Mouse (Mus musculus): ENCODE data around the gene Smarcd3.

Gene Smarcd3

DNA sequence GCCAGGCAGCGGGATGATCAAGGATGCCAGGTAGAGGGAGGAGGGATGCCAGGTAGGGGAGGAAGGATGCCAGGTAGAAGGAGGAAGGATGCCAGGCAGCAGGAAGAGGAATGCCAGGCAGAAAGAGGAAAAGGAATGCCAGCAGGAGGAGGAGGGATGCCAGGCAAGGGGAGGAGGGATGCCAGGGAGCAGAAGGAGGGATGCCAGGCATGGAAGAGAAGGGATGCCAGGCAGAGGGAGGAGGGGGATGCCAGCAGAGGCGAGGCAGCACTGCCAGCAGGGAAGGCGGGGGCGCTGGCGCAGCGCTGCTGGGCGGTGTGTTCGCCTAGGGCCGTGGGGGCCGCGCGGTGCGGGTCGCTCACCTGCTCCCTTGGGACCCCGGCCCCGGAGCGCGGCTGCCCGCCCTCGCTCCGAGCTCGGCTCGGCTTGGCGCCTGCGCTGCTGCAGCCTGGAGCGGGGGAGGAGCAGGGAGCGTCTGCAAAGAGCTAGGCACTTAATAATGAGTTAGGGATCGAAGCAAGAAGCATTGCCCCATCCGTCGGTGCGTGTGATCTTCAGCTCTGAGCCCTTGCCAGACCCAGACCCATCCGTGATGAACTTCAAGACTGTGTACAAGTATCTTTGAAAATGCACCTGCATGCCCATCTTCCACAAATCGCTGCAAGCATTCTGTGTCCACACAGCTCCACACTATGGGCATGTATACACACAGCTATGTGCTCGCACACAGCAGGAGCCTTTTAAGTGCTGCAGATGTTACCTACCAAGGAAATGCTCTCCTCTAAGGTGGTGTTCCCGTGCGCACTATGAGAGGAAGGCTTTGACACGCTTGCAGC lies at the start of gene Smarcd3:
TSS of gene Smarcd3 (minus strand) at position 426 of the 836 bp plus-strand sequence.
- DNase-seq (ENCODE audit: low read depth): no peak

GRCm38 (mm10) chr5:24661457-24661856 lies 37.2 kb upstream of the Smarcd3 start:
- DNase-seq (ENCODE audit: low read depth): no peak

GRCm38 (mm10) chr5:24659708-24660423 lies 35.7 kb upstream of the Smarcd3 start:
- DNase-seq (ENCODE audit: low read depth): no peak

- DNase-seq (ENCODE audit: low read depth): no peak
Measured at GRCm38 (mm10) chr5:24657113-24657512, 32.9 kb upstream of the Smarcd3 start.

GRCm38 (mm10) chr5:24654491-24654890 lies 30.3 kb upstream of the Smarcd3 start:
- no peak for DNase-seq (ENCODE audit: low read depth)

DNA sequence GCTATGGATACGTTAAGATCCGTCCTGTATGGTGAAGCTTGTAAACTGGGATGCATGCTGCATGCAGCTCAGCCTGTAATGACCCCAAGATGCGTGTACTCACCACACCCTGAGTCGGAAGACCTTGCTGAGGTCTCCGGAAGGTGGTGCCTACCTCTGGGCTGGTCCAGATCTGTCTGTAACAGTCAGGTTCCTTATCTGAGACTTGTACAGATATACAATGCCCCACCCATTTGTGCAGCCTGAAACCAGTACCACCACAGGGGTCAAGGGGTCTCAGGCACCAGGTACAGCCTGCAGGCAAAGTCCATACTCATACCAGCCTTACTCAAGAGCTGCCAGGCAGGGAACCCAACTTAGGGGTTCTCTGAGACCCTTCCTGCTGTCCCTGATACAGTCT lies 28.6 kb upstream of the Smarcd3 start:
- DNase-seq (ENCODE audit: low read depth): no peak

- DNase-seq (ENCODE audit: low read depth): peak; percentile 75
Measured at GRCm38 (mm10) chr5:24651768-24652752, 27.8 kb upstream of the Smarcd3 start.

GRCm38 (mm10) chr5:24651356-24651755 lies 27.1 kb upstream of the Smarcd3 start:
- DNase-seq (ENCODE audit: low read depth): no peak

- no peak for DNase-seq (ENCODE audit: low read depth)
Measured at GRCm38 (mm10) chr5:24649701-24650100, 25.5 kb upstream of the Smarcd3 start.

DNA sequence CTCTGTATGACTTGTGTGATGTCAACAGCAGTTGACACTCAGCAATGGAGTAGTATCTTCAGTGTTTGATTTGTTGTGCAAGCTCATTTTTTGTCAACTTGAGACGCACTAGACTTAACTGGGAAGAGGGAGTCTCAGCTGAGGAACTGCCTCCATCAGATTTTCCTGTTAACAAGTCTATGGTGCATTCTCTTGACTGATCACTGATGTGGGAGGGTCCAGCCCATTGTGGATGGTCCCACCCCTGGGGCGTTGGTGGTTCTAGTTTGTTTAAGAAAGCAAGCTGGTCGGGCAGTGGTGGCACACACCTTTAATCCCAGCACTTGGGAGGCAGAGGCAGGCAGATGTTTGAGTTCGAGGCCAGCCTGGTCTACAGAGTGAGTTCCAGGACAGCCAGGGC lies 25.0 kb upstream of the Smarcd3 start:
- no peak for DNase-seq (ENCODE audit: low read depth)

GRCm38 (mm10) chr5:24645454-24645853 lies 21.2 kb upstream of the Smarcd3 start:
- DNase-seq (ENCODE audit: low read depth): no peak

DNA sequence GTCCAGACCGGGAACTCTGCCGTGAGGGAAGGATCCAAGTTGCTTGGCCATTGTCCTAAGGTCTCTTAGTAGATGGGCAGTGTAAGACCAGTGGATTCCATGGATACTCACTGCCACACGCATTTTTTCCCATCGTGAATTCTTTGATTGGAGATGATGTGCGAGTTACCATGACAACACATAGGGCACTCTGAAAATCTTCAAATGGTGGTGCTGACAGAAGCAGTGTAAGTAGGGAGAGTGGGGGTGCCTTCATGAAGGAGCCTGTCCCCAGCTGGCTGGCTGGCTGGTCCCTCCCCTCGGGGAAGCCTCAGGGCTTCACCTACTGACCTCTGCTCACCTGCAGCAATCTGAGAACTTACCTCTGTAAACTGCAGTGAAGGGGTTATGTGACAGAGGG lies 14.9 kb upstream of the Smarcd3 start:
- DNase-seq (ENCODE audit: low read depth): no peak

DNA sequence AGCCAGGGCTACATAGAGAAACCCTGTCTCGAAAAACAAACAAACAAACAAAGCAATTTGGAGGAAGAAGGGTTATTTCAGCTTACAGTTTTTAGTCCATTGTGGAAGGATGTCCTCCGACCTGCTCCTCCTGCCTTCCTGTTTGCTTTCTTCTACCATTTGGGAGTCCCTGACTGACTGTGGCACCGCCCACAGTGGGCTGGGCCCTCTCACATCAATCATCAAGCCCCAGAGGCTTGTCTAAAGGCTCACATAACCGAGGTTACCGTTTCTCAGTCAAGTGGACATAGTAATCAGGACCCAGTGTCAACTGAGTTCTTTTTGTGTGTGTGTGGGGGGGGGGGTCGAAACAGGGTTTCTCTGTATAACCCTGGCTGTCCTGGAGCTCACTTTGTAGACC lies 13.9 kb upstream of the Smarcd3 start:
- DNase-seq (ENCODE audit: low read depth): no peak

- DNase-seq (ENCODE audit: low read depth): no peak
Measured at GRCm38 (mm10) chr5:24636987-24637386, 12.8 kb upstream of the Smarcd3 start.

GRCm38 (mm10) chr5:24635526-24636141 lies 11.4 kb upstream of the Smarcd3 start:
- DNase-seq (ENCODE audit: low read depth): no peak

- DNase-seq (ENCODE audit: low read depth): no peak
Measured at GRCm38 (mm10) chr5:24635093-24635492, 10.9 kb upstream of the Smarcd3 start.

GRCm38 (mm10) chr5:24629712-24630111 lies 5.5 kb upstream of the Smarcd3 start:
- peak; percentile 54 for DNase-seq (ENCODE audit: low read depth)

DNA sequence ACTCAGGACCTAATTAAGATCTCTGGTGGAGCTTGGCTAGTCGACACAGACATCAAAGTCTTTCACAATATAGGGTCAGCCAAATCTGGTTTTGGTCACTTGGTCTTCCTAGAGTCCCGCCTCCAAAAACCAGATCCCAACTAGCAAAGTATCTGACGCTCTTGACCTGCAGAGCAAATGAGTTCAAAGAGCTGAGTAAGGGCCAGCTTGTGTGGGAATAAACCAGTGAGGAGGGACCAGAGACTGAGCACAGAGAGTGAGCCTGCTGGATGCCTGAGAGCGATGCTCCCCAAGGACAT lies 560 bp upstream of the Smarcd3 start:
- no peak for DNase-seq (ENCODE audit: low read depth)

DNA sequence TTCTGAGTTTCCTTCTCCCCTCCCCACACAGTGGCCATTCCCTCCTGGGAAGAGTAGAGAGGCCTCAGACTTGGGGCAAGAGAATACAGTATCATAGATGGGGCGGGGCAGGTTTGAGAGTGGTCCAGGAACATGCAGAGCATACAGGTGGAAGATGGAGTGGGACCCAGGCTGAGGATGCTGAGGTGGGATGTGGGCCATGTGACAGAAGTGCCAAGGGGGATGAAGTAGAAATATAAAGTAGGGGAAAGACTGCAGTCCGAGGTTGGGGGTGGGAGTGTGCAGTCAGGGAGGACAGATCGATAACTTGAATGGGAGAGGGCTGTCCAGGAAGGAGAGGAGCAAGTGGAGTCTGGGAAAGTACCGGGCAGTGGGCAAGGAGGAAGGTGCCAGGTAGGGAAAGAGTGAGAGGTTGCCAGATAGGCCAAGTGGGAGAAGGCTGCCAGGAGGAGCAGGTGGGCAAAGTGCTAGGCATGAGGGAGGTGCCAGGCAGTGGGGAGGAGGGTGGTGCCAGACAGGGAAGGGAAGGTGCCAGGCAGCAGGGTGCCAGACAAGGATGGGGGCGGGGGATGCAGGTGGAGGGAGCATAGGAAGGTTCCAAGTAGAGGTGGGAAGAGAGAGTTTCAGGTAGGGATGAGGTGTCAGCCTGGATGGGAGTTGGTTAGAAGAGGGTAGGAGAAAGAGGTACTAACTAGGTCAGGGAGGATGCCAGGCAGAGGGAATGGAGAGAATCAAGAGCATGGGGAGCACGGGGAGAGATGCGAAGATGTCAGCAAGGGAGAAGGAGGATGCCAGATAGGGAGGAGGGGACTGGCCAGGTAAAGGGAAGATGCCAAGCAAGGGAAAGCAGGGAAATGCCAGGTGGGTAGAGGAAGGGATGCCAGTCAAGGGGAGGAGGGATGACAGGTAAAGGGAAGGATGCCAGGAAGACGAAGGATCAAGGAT lies 898 bp downstream of the Smarcd3 start:
- no peak for DNase-seq (ENCODE audit: low read depth)

- DNase-seq (ENCODE audit: low read depth): no peak
Measured at GRCm38 (mm10) chr5:24622386-24623040, 1.7 kb downstream of the Smarcd3 start.
